Mouse (Mus musculus): ENCODE measurements around the gene 1700020L24Rik.

DNA sequence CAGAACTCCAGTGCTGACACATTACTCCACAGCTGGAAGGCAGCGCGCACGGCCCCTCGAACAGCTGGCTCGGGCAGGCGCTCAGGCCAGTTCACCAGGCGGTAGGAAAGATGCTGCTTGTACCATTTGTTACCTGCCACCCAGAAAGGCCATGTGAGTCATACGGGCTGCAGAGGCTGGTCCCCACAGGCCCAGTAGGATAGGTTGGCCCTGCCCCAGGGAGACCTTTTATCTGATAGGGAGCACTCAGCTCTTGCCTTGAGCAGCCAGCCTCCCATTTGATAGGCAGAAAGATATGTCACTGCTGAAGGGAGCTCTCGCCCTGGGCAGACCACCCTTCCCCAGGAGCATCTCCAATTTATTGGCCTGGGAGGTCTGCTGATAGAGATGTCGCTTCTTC is 10.1 kb downstream of the 1700020L24Rik start:
- no peak for TF ChIP-seq CTCF (conservative IDR thresholded peaks at IDR 0.05; ENCODE audit: insufficient read depth, insufficient read length, low read depth, low read length)
- TF ChIP-seq POLR2A (IDR thresholded peaks at IDR 0.05; ENCODE audit: low read depth, low read length), result no peak
